Mouse (Mus musculus): Measurements from ENCODE around the gene Kif2c.
A peak's percentile ranks its signal among the peaks of the same experiment; 100 is the strongest.
"Not testable (repeated sequence)": the region's sequence is repeated elsewhere in the genome, so short reads cannot be mapped to it uniquely, and the experiment has no call there.

Gene Kif2c

DNA sequence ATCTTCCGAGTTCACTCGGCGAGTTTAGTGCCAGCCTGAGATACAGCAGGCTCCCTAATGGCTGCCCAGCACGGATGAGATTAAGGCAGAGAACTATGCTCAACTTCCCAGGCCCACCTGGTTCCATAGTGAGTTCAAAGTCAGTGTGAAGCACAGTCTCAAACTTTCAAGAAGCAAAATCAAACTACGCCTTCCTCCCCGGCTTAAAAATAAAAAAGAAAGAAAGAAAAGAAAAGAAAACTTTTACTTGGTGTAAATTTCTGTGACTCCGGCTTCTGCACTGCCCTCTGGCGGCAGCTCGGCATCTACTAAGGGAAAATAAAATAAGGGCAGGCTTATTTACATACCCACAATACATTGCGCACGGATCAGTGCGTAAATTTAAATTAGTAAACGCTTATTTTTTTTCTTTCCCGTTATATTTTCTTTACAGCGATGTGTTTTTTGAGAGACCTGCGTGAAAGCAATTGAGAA is 7.0 kb upstream of the Kif2c start:
- peak; percentile 66 to 88 for DNase-seq (ENCODE audit: low spot score in 2 of 2)

- DNase-seq (ENCODE audit: low spot score in 2 of 2): no peak
These were observed 6.5 kb upstream of the Kif2c start for GRCm38 (mm10) chr4:117188969-117189368.

- DNase-seq (ENCODE audit: low spot score in 2 of 2): not testable (repeated sequence)
These were observed 289 bp upstream of the Kif2c start for GRCm38 (mm10) chr4:117182759-117183096.

DNA sequence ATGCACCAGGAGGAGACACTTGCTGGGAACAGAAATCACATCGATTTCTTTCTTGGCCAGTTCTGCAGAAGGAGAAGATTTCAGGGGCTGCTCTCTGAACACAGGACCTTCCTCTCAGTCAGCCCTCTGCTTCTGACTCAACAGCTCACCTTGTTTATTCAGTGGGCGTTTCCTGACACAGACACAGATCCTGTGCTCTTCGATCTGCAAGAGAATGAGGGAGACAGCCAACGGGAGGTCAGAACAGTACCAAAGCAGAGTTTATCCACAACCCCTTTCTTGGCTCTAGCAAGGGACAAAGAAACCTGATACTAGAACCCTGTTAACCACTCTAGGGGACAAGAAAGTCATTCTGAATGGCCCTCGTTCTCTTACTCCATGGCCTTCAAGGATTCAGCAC is 12.5 kb downstream of the Kif2c start:
- no peak for DNase-seq (ENCODE audit: low spot score in 2 of 2)

GRCm38 (mm10) chr4:117161183-117161582 is 21.3 kb downstream of the Kif2c start:
- DNase-seq (ENCODE audit: low spot score in 2 of 2): no peak

GRCm38 (mm10) chr4:117159666-117160065 is 22.8 kb downstream of the Kif2c start:
- no peak for DNase-seq (ENCODE audit: low spot score in 2 of 2)

DNA sequence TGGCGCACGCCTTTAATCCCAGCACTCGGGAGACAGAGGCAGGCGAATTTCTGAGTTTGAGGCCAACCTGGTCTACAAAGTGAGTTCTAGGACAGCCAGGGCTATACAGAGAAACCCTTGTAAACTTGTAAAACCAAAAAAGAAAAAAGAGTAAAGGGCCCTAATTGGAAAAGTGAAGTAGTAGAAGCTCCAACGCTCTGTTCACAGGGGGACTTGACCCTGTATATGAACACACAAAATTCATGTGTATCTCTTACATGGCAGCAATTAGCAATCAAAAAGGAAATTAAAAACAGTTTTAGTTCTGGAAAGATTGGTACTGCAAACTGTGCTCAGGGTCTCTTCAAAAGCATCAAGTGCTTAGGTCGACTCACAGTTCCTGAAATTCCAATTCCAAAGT is 26.1 kb downstream of the Kif2c start:
- DNase-seq (ENCODE audit: low spot score in 2 of 2): no peak

GRCm38 (mm10) chr4:117155792-117156355 is 26.6 kb downstream of the Kif2c start, which contains the start of gene Rps8:
Gene Rps8 (minus strand): TSS chr4:117156243.
- DNase-seq (ENCODE audit: low spot score in 2 of 2): peak; percentile 89 to 92

DNA sequence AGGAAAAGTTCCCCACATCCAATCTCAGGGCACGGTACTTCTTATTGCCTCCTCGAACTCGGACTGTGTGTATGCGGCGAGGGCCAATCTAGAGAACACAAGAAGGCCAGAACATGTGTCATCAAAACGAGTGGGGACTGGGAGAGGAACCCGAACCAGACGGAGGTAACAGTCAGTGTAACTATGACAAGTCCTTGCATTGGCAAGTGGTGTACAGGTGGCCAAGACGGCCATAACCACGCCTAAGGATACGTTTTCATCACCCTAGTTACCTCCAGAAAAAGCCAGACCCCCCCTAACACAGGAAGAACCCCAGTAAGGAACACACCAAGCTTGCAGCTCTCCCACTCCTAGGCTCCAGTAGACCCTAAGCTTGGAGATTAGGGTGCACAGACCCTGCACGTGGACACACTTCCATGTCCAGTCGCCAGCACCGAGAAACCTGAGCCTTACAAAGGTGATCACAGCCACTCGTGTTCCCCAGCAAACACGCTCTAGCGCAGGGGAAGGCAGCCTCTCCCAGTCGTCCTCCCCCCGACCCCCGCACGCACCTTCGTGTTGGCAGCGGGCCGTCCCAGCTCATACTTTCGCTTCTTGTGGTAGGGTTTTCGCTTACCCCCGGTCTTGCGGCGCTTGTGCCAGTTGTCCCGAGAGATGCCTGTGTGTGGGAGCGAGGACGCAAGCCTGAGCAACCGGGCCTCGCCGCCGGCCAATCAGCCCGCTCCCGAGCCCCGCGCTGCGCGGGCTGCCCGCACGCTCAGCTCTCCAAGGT is 27.2 kb downstream of the Kif2c start:
- DNase-seq (ENCODE audit: low spot score in 2 of 2): no peak

DNA sequence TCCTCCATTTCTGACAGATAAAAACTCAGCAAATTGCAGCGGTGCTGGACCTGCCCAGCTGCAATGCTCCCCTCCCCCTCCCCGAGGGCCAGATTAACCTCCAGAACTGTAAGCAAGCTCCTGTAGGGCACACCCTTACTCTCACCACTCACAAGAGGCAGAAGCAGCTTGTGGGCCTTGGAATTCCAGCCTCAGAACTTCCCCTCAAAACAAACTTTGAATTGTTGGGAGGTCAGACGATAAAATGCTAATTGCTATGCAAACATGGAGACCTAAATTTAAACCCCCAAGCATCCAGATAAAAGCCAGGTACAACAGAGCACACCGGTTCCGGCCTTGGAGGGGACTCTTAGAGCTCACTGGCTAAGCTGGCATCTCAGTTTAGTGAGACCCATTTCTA is 29.7 kb downstream of the Kif2c start:
- DNase-seq (ENCODE audit: low spot score in 2 of 2): no peak

DNA sequence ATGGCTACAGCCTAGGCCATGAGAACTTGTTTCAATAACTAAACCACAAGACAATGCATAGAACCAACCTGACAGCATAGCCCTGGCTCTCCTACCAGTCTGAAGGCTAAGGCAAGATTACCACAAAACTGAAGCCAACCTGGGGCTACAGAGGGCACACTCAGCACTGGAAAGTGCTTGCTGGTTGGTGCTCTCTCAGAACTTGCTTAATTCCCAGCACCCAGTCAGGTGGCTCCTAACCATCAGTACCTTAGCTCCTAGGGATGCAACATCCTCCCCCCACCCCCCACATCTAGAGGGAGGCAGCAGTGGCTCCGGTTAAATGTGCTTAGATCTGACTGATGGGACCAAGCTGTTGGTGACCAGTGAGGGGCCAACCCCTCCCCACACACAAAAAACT is 31.0 kb downstream of the Kif2c start:
- DNase-seq (ENCODE audit: low spot score in 2 of 2): no peak

DNA sequence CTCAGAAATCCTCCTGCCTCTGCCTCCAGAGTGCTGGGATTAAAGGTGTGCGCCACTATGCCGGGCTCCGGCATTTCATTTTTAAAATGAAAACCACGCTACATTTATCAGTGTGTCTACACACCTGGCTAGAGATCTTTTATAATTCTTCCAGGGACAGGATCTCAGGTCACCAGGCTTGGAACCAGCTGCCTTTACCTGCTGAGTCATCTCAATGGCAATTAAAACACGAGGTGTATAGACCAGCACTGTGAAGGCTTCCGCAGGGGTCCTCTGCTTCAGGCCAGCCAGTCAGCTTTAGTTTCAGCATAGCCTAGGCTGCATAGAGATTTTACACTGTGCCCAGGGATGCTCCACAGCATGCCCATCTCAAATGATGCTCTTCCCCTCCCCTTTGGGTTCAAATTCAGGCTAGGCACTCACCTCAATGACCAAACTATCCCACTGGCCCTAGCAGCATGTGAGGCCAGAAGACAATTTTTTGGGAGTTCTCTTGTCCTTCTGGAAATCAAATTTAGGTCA is 32.2 kb downstream of the Kif2c start:
- no peak for DNase-seq (ENCODE audit: low spot score in 2 of 2)

GRCm38 (mm10) chr4:117149291-117150211 is 32.9 kb downstream of the Kif2c start:
- no peak for DNase-seq (ENCODE audit: low spot score in 2 of 2)

- DNase-seq (ENCODE audit: low spot score in 2 of 2): no peak
These were observed 33.6 kb downstream of the Kif2c start for GRCm38 (mm10) chr4:117148815-117149214.

GRCm38 (mm10) chr4:117148047-117148713 is 34.3 kb downstream of the Kif2c start:
- no peak for DNase-seq (ENCODE audit: low spot score in 2 of 2)

DNA sequence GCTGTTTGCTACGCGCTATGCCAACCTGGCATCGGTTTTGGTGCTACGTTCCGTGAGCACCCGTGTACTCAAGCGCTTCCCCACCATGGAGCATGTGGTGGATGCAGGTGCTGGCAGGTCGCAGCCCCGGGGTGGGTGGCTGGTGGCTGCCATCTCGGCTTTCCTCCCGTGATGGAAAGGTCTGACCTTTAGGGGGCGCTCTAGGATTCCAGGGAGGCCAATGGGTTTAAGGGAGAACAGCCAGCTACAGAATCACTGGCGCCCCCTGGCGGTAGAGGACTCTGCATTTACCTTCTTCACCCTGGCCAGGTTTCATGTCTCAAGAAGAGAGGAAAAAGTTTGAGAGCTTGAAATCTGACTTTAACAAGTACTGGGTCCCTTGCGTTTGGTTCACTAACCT is 36.3 kb downstream of the Kif2c start:
- DNase-seq (ENCODE audit: low spot score in 2 of 2): peak; percentile 64 to 67

DNA sequence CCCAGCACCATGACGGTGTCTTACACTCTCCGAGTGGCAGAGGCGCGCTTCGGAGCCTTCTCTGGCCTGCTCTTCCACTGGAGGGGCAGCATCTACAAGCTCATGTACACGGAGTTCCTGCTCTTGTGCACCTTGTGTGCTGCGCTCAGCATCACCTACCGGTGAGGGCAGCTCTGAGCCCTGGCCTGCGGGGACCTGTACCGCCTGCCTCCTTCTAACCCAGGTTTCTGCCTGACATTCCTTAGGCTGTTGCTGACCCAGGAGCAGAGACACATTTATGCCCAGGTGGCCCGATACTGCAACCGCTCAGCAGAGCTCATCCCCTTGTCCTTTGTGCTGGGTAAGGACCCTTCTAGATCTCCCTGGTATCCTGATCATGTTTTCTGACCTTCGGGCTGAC is 37.2 kb downstream of the Kif2c start:
- no peak for DNase-seq (ENCODE audit: low spot score in 2 of 2)

DNA sequence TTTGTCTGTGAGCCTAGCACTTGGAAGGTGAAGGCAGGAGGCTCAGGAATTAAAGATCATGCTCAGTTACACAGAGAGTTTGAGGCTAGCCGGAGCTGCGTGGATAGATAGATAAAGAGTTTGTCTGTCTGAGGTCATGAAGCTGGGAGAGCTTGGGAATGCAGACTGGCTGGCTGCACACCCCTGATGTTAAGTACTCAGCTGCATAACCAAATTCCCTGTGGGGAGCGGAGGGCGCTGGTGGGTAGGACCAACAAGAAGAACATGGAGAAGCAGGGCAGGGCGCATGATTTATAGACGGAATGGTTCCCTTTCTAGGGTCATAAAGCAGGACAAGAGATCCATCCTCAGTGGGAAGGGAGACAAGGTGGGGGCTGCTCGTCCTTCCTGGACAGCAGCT is 39.4 kb downstream of the Kif2c start:
- no peak for DNase-seq (ENCODE audit: low spot score in 2 of 2)

GRCm38 (mm10) chr4:117140613-117141012 is 41.8 kb downstream of the Kif2c start:
- DNase-seq (ENCODE audit: low spot score in 2 of 2): no peak

DNA sequence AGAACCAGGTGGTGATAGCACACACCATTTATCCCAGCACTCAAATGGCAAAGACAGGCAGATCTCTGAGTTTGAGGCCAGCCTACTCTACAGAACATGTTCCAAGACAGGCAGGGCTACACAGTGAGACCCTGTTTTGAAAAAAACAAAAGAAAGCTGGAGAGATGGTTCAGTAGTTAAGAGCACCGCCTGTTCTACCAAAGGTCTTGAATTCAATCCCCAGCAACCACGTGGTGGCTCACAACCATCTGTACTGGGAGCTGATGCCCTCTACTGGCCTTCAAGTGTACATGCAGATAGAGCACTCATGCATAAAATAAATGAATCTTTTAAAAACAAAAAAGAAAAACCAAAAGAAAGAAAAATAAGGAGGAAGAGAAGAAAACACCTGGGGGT is 43.2 kb downstream of the Kif2c start:
- DNase-seq (ENCODE audit: low spot score in 2 of 2): no peak

GRCm38 (mm10) chr4:117138295-117139216 is 43.9 kb downstream of the Kif2c start:
- no peak for DNase-seq (ENCODE audit: low spot score in 2 of 2)

All from heart, adult 9 months (tissue).